Mouse (Mus musculus): Measurements from ENCODE around the gene Pcca. TPM values are rescaled to one million over a fixed set of nuclear protein-coding genes. Genes with fewer than 3 reads are reported as not detected.

Gene Pcca
- polyA plus RNA-seq, 1 experiment = 18.8 TPM

DNA sequence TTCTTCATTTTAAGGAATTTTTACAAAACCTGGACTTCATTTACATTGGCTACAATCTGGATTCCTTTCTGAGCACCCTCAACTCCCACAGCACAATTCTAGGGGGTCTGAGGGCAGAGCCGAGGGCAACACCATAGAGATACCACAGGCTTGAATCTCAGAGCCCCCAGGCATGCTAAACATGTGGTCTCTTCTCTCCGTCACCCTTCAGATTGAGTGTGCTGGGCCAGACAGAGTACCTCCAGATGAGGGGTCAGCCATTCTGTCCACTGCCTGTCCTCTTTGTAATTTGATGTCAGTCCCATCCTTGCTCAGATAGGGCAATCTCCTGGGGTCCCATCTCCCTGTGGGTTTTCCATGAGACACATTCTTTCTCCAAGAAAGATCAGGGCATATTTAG lies 347.6 kb downstream of the Pcca start:
- H3K4me3 ChIP-seq = no peak overlapping the region
- no peaks in the 10 kb centered on the region for H3K27me3 ChIP-seq (ENCODE audit: control insufficient read depth, insufficient read depth, insufficient read length)
- no peak overlapping the region for H3ac ChIP-seq (ENCODE audit: control insufficient read depth, insufficient read length)
- no peaks in the 10 kb centered on the region for H3K79me2 ChIP-seq (ENCODE audit: control insufficient read depth, insufficient read depth)
- no peak overlapping the region for H3K4me2 ChIP-seq (ENCODE audit: low read depth)
- H3K36me3 ChIP-seq (ENCODE audit: control insufficient read depth, insufficient read depth) = no peaks in the 10 kb centered on the region
- TF ChIP-seq CEBPB (IDR thresholded peaks at IDR 0.05; ENCODE audit: insufficient read depth, poor library complexity, severe bottlenecking) = no peak
- TF ChIP-seq TCF12 (IDR thresholded peaks at IDR 0.05; ENCODE audit: insufficient read depth, poor library complexity, severe bottlenecking) = no peak
- TF ChIP-seq REST (IDR thresholded peaks at IDR 0.05; ENCODE audit: insufficient read depth, insufficient read length) = no peak

GRCm38 (mm10) chr14:122882201-122882639 lies 348.1 kb downstream of the Pcca start:
- no peak for TF ChIP-seq TCF3 (IDR thresholded peaks at IDR 0.05; ENCODE audit: insufficient read length, low read depth)
- no peak for TF ChIP-seq CEBPB (IDR thresholded peaks at IDR 0.05; ENCODE audit: insufficient read depth, poor library complexity, severe bottlenecking)
- TF ChIP-seq TCF12 (IDR thresholded peaks at IDR 0.05; ENCODE audit: insufficient read depth, poor library complexity, severe bottlenecking) = no peak
- no peaks in the 10 kb centered on the region for H3K79me2 ChIP-seq (ENCODE audit: control insufficient read depth, insufficient read depth)
- no peak overlapping the region for H3K4me3 ChIP-seq

DNA sequence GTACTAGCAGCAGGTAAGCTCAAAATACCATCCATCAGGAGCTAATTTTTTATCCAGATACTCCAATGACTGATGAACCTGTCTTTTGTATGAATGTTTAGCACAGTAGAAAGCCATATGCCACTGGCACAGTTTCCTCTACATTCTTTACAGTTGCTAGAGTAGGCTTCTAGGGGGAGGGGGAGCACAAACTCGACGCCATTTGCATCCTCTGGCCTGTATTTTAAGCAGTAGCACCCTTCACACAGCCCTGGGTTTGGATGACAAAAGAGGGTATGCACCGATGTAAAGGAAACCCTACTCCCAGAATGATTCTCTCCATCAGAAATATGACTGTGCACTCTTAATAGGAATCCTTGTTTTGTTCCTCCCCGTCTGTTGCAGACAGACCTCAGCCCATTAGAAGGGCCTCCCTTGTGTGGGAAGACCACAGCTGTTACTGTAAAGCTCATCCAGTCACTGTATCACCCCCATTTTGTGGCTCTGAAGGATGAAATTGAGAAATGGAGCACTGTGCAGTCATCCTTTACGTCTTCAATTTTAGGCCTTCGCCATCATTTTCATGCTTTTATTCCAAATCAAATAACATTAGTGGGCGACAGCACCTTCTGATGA lies 348.8 kb downstream of the Pcca start:
- no peaks in the 10 kb centered on the region for H3K27me3 ChIP-seq (ENCODE audit: control insufficient read depth, insufficient read depth, insufficient read length)
- peaks cover 8% of the 10 kb centered on the region for H3K36me3 ChIP-seq (ENCODE audit: control insufficient read depth, insufficient read depth)
- TF ChIP-seq TCF12 (IDR thresholded peaks at IDR 0.05; ENCODE audit: insufficient read depth, poor library complexity, severe bottlenecking) (no peak), MYOD1 (IDR thresholded peaks at IDR 0.05; ENCODE audit: control insufficient read depth in 1 of 3, insufficient read length in 2 of 3, low read depth in 2 of 3) (no peak), USF1 (IDR thresholded peaks at IDR 0.05; ENCODE audit: low read depth) (no peak), MAX (IDR thresholded peaks at IDR 0.05; ENCODE audit: low read depth) (no peak), CEBPB (IDR thresholded peaks at IDR 0.05; ENCODE audit: insufficient read depth, poor library complexity, severe bottlenecking) (no peak), E2F4 (IDR thresholded peaks at IDR 0.05; ENCODE audit: insufficient read depth) (no peak), REST (IDR thresholded peaks at IDR 0.05; ENCODE audit: insufficient read depth, insufficient read length) (no peak), POLR2AphosphoS2 (IDR thresholded peaks at IDR 0.05; ENCODE audit: insufficient read length, low read depth) (no peak), TCF3 (IDR thresholded peaks at IDR 0.05; ENCODE audit: insufficient read length, low read depth) (no peak), SRF (IDR thresholded peaks at IDR 0.05; ENCODE audit: control insufficient read depth, insufficient read length, low read depth) (no peak), MYOG (IDR thresholded peaks at IDR 0.05; ENCODE audit: control insufficient read depth in 1 of 3, insufficient read depth in 1 of 3, insufficient read length in 2 of 3, low read depth in 2 of 3) (no peak), POLR2A (IDR thresholded peaks at IDR 0.05; ENCODE audit: insufficient read length, low read depth) (no peak)
- H3K4me3 ChIP-seq = no peak overlapping the region
- H3K79me2 ChIP-seq (ENCODE audit: control insufficient read depth, insufficient read depth) = no peaks in the 10 kb centered on the region
- no peak overlapping the region for H3K4me2 ChIP-seq (ENCODE audit: low read depth)
- H3ac ChIP-seq (ENCODE audit: control insufficient read depth, insufficient read length) = no peak overlapping the region

More at GRCm38 (mm10) chr14:122882201-122882639, 348.1 kb downstream of the Pcca start:
- H3K27me3 ChIP-seq (ENCODE audit: control insufficient read depth, insufficient read depth, insufficient read length) = no peaks in the 10 kb centered on the region
- no peak overlapping the region for H3K4me2 ChIP-seq (ENCODE audit: low read depth)
- peaks cover 3% of the 10 kb centered on the region for H3K36me3 ChIP-seq (ENCODE audit: control insufficient read depth, insufficient read depth)
- no peak overlapping the region for H3ac ChIP-seq (ENCODE audit: control insufficient read depth, insufficient read length)

- Histone ChIP-seq H3K4me2 (ENCODE audit: low read depth) (no peak overlapping the region), H3K36me3 (ENCODE audit: control insufficient read depth, insufficient read depth) (peaks cover 8% of the 10 kb centered on the region), H3K79me2 (ENCODE audit: control insufficient read depth, insufficient read depth) (no peaks in the 10 kb centered on the region), H3K27me3 (ENCODE audit: control insufficient read depth, insufficient read depth, insufficient read length) (no peaks in the 10 kb centered on the region), H3K4me3 (no peak overlapping the region), H3ac (ENCODE audit: control insufficient read depth, insufficient read length) (no peak overlapping the region)
- no peak for TF ChIP-seq E2F4 (IDR thresholded peaks at IDR 0.05; ENCODE audit: insufficient read depth)
- no peak for TF ChIP-seq MYOG (IDR thresholded peaks at IDR 0.05; ENCODE audit: control insufficient read depth in 1 of 3, insufficient read depth in 1 of 3, insufficient read length in 2 of 3, low read depth in 2 of 3)
- TF ChIP-seq REST (IDR thresholded peaks at IDR 0.05; ENCODE audit: insufficient read depth, insufficient read length) = no peak
- no peak for TF ChIP-seq MYOD1 (IDR thresholded peaks at IDR 0.05; ENCODE audit: control insufficient read depth in 1 of 3, insufficient read length in 2 of 3, low read depth in 2 of 3)
- no peak for TF ChIP-seq POLR2A (IDR thresholded peaks at IDR 0.05; ENCODE audit: insufficient read length, low read depth)
- TF ChIP-seq POLR2AphosphoS2 (IDR thresholded peaks at IDR 0.05; ENCODE audit: insufficient read length, low read depth) = no peak
- TF ChIP-seq USF1 (IDR thresholded peaks at IDR 0.05; ENCODE audit: low read depth) = no peak
- TF ChIP-seq SRF (IDR thresholded peaks at IDR 0.05; ENCODE audit: control insufficient read depth, insufficient read length, low read depth) = no peak
- TF ChIP-seq TCF3 (IDR thresholded peaks at IDR 0.05; ENCODE audit: insufficient read length, low read depth) = no peak
- no peak for TF ChIP-seq CEBPB (IDR thresholded peaks at IDR 0.05; ENCODE audit: insufficient read depth, poor library complexity, severe bottlenecking)
- TF ChIP-seq TCF12 (IDR thresholded peaks at IDR 0.05; ENCODE audit: insufficient read depth, poor library complexity, severe bottlenecking) = no peak
- TF ChIP-seq MAX (IDR thresholded peaks at IDR 0.05; ENCODE audit: low read depth) = no peak
Observed at GRCm38 (mm10) chr14:122883410-122883806, 349.3 kb downstream of the Pcca start.

DNA sequence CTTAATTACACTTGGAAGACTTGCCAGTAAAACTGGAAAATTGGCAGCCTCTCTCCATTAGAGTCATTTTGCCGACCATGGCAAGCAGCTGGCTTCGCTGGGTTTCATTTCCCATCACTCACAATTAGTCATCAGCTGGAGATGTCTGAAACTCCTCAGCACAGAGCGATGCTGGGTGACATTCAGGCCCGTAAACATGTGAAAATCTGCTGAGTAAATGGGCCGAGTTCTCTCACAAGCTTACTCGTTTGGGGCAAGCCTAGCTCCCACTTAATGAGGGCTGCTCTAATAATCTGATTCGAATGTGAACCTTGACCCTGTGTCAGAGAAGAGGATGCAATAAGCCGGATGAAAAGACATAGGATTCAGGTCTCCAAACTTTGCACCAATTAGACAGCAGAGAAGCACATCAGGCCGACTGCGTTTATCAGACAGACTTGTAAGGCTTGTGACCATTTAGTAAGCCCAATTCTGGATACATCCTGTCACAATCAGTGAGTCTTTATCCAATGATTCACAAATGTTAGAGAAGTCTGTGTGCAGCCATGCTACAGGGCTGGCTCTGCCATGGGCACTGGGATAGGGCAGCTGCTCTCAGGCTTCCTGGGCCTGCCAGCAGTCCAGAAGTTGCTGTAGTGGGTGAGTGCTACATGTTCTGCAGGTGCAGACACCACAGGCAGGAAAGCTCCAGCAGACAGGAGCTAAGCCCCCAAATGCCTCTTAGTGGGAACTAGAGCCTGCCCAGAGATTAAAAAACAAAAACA lies 349.9 kb downstream of the Pcca start:
- H3K4me2 ChIP-seq (ENCODE audit: low read depth) = peak overlapping the region; percentile 54
- no peak for TF ChIP-seq POLR2AphosphoS2 (IDR thresholded peaks at IDR 0.05; ENCODE audit: insufficient read length, low read depth)
- peak in 2 of 3 experiments; percentile 8 to 52 for TF ChIP-seq MYOD1 (IDR thresholded peaks at IDR 0.05; ENCODE audit: control insufficient read depth in 1 of 3, insufficient read length in 2 of 3, low read depth in 2 of 3)
- H3K4me3 ChIP-seq = no peak overlapping the region
- H3ac ChIP-seq (ENCODE audit: control insufficient read depth, insufficient read length) = no peak overlapping the region
- peaks cover 8% of the 10 kb centered on the region for H3K36me3 ChIP-seq (ENCODE audit: control insufficient read depth, insufficient read depth)
- no peaks in the 10 kb centered on the region for H3K79me2 ChIP-seq (ENCODE audit: control insufficient read depth, insufficient read depth)
- no peaks in the 10 kb centered on the region for H3K27me3 ChIP-seq (ENCODE audit: control insufficient read depth, insufficient read depth, insufficient read length)

Measured in myocyte (in vitro differentiated cells).